Mouse (Mus musculus) kidney, adult 8-10 months (tissue): ENCODE measurements around the gene Gys1.
A peak's percentile ranks its signal among the peaks of the same experiment; 100 is the strongest.
"Not testable (repeated sequence)": the region's sequence is repeated elsewhere in the genome, so short reads cannot be mapped to it uniquely, and the experiment has no call there.

Experiments used
- DNase-seq, 2 experiments: peaks; one replicate each; pipeline ENCODE4 v3.0.0; 2022

The Gys1 gene

GRCm38 (mm10) chr7:45434203-45435015 is at the start of gene Gys1:
Gys1 (plus strand) TSS chr7:45434844.
- DNase-seq: peak; percentile 100

DNA sequence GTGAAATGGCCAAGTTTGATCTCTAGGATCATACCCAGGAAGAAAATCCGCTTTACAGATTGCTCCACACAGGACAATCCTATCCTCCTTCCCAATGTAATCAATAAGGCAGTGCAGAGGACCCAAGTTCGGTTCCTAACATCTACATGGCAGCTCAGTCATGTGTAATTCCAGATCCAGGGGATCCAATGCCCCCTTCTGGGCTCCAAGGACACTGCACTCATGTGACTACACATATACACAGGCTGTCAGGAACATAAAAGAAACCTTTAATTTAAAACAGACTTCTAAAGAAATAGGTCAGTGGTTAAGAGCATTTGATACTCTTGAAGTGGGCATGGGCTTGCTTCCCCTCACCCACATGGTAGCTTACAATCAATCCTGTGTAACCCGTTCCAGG is 48.6 kb upstream of the Gys1 start:
- no peak for DNase-seq

DNA sequence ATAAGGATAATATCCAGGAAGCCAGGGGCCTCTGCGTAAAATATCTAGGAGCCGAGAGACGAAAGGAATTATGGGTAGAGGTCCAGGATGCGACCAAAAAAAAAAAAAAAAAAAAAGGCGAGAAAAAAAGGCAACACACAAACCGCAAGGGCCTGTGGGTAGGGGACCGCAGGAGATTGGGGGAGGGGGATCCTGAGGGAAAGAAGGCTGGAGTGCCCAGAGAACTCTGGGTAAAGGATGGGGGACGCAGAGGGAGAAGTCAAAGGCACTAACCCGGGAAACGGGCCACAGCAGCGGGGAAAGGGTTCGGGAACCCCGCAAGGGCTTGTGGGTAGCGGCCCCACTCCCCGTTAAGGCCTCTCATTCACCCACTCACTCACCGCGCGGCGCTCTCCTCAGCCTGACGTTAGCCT is 39.5 kb upstream of the Gys1 start:
- no peak for DNase-seq

DNA sequence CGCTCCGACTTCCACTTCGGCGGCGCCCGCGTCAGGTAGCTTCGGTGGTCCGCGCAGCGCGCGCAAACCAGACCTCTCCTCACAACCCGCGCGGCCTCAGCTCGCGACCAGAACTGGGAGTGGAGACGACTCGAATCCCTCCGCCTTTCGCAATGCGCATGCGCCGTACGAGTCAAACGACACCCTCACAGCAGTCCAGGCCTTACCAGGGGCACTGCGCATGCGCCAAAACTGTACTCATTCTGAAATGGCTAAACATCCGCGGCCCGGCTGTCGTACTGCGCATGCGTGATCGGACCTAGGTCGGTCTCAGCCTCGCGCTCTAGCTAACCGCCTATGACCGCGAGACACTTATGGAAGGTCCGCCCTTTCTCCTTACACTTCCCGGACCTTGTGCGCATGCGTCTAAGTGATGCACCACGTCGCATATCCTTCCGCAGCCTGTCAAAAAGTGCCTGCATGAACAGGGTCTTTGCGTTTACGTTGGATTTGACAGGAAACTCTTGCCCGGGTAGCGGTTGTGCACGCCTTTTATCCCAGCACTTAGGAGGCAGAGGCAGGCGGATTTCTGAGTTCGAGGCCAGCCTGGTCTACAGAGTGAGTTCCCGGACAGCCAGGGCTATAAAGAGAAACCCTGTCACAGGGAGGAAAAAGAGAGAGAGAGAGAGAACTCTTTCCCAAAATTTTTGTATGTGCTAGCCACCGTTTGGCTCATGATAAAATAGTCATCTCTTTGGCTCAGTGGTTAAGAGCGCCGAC is 38.9 kb upstream of the Gys1 start, which contains the start of gene Snrnp70:
Gene Snrnp70, minus strand, starts transcription at position 165 of the 759 bp plus-strand sequence.
- peak; percentile 100 for DNase-seq

DNA sequence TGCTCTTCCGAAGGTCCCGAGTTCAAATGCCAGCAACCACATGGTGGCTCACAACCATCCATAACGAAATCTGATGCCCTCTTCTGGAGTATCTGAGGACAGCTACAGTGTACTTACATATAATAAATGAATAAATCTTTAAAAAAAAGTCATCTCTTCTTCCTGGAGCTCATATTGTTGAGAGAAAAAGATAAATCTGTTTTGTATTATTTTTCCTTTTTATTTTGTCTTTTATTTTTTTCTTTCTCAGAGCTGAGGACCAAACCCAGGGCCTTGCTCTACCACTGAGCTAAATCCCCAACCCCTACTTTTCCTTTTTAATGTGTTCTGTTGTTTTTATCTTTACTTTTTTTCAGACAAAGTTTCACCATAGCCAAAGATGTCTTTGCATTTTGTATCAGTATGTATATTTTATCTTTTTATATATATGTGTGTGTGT is 38.3 kb upstream of the Gys1 start:
- not testable (repeated sequence) for DNase-seq

DNA sequence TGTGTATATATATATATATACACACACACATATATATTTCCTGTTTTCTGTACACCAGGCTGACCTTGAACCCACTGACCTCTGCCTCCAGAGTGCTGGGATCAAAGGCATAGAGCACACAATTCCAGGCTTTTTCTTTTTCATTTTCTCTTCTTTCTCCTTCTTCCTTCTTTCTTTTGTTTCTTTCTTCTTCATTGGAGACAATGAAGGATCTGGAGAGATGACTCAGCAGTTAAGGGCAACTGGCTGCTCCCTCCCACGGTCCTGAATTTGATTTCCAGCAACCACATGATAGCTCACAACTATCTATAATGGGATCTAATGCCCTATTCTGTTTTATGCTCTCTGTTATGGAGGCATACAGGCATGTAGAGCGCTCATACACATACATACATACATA is 37.9 kb upstream of the Gys1 start:
- no peak for DNase-seq

GRCm38 (mm10) chr7:45401521-45402085 is 33.0 kb upstream of the Gys1 start:
- DNase-seq: no peak

GRCm38 (mm10) chr7:45403532-45404261 is 30.9 kb upstream of the Gys1 start:
- DNase-seq: peak; percentile 73 to 84

DNA sequence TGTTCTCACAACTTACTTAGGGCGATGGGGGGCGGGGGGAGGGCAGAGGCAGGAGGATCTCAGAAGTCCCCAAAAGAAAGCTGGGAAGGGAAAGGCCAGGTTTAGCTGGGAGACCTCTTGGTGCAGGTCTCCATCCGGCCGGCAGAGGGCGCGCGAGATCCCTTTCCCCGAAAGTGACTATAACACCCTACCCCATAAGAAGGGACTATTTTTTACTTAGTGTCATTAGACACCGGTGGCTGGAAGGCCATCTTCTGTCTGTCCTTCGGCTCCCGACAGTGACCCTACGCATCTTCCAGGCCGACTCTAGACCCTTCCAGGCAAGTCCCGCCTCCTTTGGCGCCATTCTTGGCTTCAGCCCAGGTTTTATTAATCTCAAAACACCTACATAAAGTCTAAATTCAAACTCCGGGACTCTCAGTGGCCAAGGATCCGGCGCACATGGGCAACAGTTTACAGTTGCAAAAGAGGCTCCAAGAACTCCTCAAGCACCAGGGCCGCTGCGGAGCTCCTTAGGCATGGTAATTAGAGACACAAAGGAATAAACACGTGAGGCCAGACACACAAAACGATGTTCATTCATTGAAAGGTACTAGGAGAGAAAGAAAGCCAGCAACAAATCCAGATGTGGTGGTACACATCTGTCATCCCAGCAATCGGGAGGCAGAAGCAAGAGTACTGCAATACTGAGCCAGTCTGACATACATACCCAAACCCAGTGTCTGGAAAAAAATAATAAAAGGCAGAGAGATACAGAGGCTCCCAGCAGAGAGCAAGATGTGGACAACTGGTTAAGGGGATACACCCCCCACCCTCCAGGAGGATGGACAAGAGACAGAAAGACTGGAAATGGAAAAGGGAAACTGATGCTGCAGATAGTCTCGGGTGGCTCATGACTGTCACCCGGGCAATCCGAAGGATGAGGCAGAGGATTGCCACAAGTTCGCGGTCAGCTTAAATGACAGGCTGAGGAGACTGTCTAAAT is 29.3 kb upstream of the Gys1 start, which contains the start of gene Kcna7:
Gene Kcna7, plus strand, starts transcription at position 563 of the 985 bp plus-strand sequence.
- DNase-seq: peak; percentile 52 to 82

- peak in 1 of 2 experiments; percentile 43 for DNase-seq
These were observed 28.2 kb upstream of the Gys1 start for GRCm38 (mm10) chr7:45406157-45407156.

DNA sequence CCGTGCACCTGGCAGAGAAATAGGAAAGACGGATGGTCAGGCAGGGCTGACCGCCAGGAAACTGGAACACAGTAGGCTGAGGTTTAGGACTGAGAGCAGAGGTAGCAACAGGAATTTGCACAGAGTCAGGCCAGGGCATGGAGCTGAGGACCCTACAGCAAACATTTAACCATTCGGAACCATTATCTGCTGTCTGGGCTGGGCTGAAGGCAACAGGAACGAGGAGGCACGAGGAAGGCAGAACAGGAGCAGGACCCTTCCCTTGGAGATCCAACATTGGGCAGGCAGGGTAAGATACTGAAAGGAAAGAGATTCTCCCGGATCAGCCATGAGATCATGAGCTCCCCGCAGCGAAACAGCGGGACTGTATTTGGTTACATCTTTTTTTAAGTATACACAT is 26.8 kb upstream of the Gys1 start:
- no peak for DNase-seq

DNA sequence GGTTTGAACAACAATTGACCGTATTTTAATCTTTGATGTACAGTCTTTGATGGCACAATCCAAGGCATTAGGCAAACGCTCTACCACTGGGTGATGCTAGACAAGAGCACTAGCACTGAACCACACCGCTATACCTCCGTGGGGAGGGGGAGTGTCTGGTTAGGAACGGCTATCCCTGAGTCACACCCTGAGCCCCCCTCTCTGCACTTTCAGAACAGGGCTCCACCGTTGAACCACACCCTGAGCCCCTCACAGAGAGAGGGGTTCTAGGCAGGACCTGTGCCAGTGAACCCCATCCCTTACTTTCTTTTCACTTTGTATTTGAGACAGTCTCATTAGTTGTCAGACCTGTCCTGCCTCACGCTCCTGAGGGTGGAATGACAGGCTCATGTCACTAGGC is 26.3 kb upstream of the Gys1 start:
- no peak for DNase-seq

GRCm38 (mm10) chr7:45408949-45409348 is 25.7 kb upstream of the Gys1 start:
- no peak for DNase-seq

GRCm38 (mm10) chr7:45409497-45410163 is 25.0 kb upstream of the Gys1 start:
- no peak for DNase-seq

- no peak for DNase-seq
These were observed 22.2 kb upstream of the Gys1 start for GRCm38 (mm10) chr7:45412421-45412820.

GRCm38 (mm10) chr7:45413113-45413863 is 21.4 kb upstream of the Gys1 start, which contains the start of gene Ntf5:
Ntf5 (plus strand) TSS chr7:45413695.
- DNase-seq: no peak

DNA sequence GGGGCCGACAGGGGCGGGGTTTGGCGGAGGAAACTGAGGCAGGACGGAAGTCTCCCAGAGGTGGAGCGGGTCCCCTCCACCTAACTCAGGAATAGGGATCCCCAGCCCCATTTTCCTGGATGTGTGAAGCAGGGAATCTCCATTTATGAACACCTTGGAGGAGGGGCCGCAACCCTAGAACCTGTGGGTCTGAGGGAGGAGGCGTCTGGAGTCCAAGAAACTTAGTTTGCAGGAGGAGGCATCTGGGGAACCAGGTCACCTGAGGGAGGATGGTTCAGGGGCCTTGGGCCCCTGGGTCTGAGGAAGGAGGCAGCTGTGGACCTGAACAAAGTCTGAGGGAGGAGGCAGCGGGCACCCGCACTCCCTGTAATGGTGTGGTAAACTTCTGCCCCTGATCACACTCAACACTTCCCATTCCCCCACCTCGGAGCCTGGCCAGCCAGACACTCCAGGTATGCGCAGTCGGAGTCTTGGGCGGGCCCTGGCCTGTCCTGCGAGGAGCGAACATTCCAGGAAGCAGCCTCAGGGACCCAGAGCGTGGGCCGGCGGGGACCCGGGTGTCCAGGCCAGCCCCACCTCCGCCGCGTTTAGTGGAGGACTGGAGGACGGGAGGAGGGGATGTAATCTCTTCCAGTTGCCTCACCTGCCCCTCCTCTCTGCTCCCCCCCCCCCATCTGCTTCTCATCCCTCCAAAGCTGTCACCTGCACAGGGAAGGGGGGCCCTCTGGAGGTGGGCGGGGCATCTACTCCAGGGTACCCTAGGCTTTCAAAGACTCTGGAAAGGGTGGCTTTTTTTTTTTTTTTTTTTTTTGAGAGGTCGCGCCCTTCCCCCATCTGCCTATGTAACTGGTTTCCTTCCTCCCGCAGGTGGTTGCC is 20.5 kb upstream of the Gys1 start:
- DNase-seq: no peak

DNA sequence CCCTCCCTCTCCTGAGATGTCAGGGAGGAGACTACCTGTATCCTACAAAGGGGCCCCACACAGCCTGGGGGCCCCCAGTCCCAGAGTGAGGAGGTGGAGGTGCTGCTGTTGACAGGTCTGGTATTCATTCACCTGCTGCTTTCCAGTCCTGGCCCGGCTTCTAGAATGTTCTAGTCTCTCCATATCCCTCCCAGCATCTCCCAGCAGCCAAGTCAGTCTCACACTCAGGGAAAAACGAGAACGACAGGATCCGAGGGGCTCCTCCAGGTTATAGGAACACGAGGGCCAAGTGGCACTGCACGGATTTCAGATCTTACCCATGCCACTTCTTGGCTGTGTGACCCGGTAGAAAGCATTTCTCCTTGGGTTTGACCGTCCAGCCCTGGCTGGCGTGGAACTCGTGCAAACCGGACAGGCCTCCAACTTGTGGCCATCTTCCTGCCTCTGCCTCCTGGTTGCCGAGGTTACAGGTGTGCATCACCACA is 19.9 kb upstream of the Gys1 start:
- no peak for DNase-seq
